Mouse (Mus musculus): ENCODE results near the gene Lekr1.
A peak's percentile ranks its signal among the peaks of the same experiment; 100 is the strongest.

The Lekr1 gene

DNA sequence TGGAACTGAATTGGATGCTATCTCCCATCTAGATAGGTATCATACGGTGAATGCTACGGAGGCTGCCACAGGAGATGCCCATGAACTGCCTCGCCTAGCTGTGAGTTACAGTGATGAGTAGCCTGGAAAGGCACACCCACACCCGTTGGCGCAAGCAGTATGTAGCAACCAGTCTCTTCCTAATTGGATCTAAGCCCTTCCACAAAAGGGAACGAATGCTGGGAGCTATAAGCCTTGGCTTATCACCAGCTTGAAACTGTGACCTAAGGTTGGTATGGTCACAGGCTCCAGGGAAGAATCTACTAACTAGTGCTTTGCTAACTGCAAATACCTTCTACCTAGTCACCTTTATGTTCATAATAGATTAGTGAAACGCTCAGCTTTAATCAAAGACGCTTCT, 175.1 kb downstream of the Lekr1 start:
- no peak for DNase-seq

DNA sequence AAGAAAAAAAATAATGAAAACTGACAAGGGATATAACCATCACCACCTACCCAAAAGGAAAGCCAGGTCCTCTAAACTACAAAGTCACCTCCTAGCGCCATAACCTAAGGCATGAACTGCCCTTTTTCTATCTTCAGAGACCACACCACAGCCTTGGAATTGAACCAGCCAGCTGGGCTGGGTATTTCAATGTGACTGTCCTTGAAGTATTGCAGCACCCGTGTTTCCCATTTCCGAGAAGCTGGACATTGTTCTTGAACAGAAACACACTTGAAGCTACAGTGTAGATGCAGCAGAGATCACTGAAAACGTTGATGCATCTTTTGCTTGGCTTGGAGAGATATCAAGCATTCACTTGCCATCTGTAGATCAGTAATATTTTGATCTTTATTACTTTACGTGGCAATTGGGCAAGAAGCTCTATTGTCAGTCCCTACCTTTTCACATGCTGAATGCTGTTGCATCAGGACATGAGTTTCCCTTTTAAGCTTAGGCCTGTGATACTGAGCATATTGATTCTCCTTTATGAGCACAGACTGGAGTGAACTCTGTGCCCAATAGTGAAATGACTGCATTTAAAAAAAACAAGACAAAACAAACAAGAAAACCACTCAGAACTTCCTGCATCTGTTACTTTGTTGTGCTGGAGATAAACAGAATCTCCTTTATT, 176.6 kb downstream of the Lekr1 start:
- no peak for DNase-seq

DNA sequence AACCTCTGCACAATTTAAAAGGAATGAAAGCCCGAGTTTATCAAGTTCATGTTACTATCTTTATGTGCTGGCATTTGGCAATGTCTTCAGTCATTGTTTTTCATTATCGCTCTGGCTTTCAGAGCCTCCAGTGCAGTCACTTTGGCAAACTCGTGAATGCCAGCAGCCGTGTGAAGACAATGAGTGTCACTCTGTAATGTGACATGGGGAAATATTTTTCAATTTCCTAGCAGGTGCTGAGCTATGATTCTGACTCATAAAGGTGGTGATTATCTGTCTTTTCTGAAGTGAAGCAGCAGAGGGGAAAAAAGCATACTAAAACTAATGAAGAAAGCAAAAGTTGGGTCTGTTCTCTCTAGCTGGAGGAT, 177.1 kb downstream of the Lekr1 start:
- DNase-seq, result no peak

DNA sequence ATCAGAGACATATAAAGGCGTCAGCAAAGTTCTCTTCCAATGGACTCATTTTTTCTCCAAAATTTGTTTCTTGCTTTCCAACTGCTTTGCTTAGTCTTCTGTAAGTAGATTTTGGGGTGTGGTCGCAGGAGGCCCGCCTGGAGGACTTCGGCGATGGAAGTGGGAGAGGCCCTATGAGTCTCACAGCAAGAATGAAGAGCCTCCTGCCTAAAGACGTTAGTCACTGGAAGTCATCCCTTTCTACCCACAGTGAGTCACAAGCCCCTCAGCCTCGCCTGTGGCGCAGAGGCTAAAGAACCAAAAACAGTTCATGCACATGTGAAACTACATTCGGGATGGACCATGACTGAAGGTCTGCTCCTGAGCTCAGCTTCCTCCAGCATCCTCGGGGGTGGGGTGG, 178.3 kb downstream of the Lekr1 start:
- DNase-seq, result no peak

DNA sequence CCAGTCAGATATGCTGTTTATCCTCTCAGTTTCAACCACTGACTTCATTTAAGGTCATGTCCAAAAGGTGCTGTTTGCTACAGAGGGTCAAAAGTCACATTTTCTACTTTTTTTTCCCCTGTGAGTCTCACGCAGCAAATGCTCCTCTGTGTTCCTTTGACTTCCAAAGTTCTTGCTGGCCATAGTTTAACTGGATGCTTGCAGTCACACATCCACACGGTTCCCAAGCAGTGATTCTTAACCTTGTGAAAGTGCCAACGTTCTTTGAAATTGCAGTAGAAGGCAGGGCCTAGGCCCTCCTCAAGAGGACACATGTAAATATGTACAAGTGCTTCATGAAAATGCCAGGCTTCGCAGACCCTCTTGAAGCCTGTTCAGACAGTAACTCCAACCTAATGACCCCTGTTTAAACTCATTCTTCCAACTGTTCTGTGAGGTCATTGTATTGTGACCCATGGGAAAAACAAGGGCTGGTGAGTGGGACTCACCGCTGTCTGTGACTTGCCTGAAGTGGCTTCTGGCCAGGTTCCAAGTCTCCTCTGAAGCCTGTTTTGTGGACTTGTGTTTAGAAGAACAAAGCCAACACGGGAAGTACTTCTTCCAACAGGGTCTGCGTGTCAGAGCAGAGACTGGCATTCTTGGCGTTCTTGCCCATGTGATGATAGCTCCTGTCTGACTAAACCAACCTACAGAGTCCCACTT, 179.0 kb downstream of the Lekr1 start:
- no peak for DNase-seq

- DNase-seq, result no peak
Measured at GRCm38 (mm10) chr3:65847158-65847787, 181.2 kb downstream of the Lekr1 start.

GRCm38 (mm10) chr3:65853746-65854145, 187.7 kb downstream of the Lekr1 start:
- DNase-seq, result no peak

GRCm38 (mm10) chr3:65855521-65855920, 189.5 kb downstream of the Lekr1 start:
- DNase-seq, result no peak

DNA sequence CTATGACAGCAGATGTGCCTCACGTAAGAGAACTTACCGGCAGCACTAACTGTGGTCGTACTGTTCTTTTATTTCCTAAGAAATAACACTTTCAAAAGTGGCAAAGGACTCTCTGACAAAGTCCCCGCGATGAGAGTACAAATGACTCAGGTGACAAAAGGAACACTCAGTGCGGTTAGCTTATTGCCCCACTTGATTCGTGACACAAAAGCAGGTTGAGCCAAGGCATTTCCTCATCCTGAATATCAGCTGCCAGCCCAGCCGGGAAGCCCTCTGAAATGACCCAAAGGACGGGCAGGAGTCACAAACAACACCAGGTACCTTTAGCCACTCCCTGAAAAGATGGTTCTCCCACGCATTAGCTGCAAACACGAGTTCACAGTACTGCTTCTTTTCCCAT, 192.1 kb downstream of the Lekr1 start:
- no peak for DNase-seq

DNA sequence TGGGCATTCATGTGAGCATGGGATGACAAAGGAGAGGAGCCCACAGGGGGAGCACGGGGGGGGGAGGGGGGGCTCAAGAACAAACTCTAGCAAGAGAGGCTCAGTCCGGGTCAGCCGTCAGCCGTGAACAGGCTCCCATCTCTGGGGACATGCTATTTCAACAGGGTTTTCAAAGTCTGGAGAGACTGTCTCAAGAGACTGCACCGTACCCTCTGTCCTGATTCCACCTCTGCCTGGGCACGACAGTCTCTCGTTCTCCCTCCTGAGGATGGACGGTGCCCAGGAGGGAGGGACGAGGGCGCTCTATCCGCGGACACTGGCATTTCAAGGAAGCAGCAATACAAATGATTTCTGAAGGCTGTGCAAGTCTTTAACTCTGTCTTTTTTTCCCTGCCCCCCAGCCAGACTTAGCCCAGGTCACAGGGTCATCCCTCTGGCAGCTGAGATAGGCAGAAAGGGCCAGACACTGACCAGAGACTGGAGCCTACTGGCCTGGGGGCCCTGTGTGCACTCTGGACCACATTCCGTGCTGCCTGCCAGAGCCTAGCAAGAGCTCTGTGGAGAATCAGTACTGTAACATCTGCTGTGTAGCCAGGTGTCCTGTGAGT, 192.8 kb downstream of the Lekr1 start:
- DNase-seq, result no peak

DNA sequence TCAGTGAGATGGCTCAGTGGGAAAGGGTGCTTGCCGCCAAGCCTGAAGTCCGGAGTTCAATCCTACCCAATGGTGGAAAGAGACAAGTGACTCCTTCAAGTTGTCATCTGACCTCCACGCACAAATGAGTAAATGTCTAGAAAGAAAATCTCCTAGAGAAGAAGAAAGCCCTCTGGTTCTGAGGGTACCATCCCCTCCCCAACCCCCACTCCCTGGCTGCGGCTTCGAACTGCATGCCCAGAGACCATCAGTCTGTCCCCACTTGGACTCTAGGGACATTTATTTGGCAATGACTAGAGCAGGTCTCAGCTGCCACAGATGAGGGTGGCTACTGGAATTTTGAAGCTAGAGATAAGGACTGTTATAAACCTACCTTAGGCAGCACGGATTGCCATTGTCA, 193.7 kb downstream of the Lekr1 start:
- no peak for DNase-seq

- no peak for DNase-seq
Measured at GRCm38 (mm10) chr3:65860903-65861302, 194.9 kb downstream of the Lekr1 start.

DNA sequence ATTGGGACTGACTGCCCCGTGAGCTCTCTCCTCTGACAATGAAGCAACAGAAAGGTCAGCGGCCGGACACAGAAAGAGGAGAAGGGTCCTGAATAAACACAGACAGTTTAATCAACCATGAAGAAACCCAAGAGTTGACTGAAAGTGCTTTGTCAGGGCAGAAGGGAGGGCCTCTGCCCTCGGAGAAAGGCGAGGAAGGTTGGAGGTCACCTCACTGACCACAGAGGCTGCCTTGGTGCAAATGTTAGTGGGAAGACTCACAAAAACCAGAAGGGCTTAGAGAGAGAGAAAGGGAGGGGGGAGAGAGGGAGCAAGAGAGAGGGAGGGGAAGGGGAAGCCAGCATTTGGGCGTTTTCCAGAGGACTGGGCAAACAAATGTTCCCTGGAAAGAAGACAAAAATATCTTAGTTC, 195.4 kb downstream of the Lekr1 start:
- no peak for DNase-seq

GRCm38 (mm10) chr3:65863297-65863696, 197.3 kb downstream of the Lekr1 start:
- DNase-seq, result peak; percentile 70

- no peak for DNase-seq
Measured at GRCm38 (mm10) chr3:65863762-65864377, 197.8 kb downstream of the Lekr1 start.

DNA sequence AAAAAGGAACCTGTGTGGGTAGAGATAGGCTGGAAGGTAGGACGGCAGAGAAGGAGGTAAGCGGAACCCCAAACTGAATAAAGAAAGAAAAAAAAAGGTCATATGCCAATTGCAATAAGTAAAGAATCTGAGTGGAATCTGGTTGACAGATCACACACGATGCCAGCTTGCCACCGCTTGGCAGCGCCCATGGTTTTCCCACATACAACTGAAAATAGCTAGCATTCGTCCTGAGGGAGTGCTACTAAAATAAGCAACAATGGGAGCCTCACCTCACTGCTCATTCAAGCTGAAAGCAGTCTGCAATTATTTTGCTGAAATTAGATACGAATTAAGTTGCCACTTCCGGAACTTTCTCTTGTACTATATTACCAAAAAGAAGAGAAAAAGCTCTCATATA, 202.9 kb downstream of the Lekr1 start:
- no peak for DNase-seq

DNA sequence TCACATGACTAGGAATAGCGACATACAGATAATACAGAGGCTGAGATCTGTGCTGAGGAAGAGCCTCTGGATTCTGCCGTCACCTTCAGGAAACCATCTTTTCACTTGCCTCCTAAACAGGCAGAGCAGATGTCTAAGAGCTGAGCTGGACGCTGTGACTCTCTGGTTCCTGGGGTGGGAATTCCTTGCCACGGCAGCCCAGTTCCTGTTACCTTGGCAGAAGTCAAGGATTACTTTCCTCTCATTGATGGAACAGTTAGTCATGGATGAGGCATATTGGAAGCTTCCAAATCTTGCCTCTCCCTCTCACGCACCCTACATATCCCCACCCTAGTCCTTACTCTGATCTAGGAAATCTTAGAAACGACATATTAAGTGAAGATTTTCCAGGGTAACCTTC, 203.7 kb downstream of the Lekr1 start:
- no peak for DNase-seq

DNA sequence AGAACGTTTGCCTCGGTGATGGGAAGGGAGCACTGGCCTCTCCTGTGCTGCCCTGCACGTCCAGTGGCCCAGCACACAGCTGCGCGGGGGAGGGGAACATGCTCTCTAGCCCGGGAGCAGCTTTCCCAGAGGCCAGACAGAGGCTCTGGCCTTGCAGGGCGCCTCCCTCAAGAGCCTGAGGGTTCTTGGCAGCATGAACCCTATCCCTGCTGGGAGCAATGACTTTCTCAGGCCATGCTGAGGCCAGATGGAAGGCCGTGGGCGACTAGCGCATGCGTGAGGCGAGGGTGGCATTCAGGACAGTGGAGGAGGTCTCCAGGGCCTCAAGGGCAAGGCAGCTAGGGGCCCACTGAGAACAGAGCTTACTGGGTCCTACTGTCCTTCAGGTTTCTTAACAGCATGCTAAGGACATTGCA, 205.2 kb downstream of the Lekr1 start:
- DNase-seq, result peak; percentile 41

- no peak for DNase-seq
Measured at GRCm38 (mm10) chr3:65871609-65872272, 205.7 kb downstream of the Lekr1 start.

- DNase-seq, result no peak
Measured at GRCm38 (mm10) chr3:65873093-65873830, 207.2 kb downstream of the Lekr1 start.

Data from right cerebral cortex, postnatal 14 days (tissue).